Mouse (Mus musculus) thymus, adult 2 months (tissue): ENCODE data around the gene Cacna2d2.

Experiments
- CTCF ChIP-seq: fragments of 200-500 bp; IDR thresholded peaks from 2 replicates; pipeline ENCODE4 v1.5.1; 2012; ENCODE audit warnings: mild to moderate bottlenecking, control low read depth, low read length, moderate library complexity, borderline replicate concordance; ENCODE audit not compliant: control insufficient read depth, poor library complexity, insufficient read depth; ENCODE audit errors: extremely low read depth
- POLR2A ChIP-seq: fragments of 200-500 bp; IDR thresholded peaks from 2 replicates; pipeline ENCODE4 v1.6.1; 2012; ENCODE audit warnings: mild to moderate bottlenecking, low read length, control low read depth, moderate library complexity; ENCODE audit not compliant: control insufficient read depth, poor library complexity, insufficient read depth; ENCODE audit errors: extremely low read depth

GRCm38 (mm10) chr9:107484302-107484701, 84.9 kb downstream of the Cacna2d2 start:
- TF ChIP-seq CTCF, result no peak
- TF ChIP-seq POLR2A, result no peak
